Mouse (Mus musculus): Measurements from ENCODE around the gene Bbx. TPM values are rescaled to one million over a fixed set of nuclear protein-coding genes. Genes with fewer than 3 reads are reported as not detected.

The Bbx gene
- polyA plus RNA-seq, 1 experiment = 4.6 TPM

DNA sequence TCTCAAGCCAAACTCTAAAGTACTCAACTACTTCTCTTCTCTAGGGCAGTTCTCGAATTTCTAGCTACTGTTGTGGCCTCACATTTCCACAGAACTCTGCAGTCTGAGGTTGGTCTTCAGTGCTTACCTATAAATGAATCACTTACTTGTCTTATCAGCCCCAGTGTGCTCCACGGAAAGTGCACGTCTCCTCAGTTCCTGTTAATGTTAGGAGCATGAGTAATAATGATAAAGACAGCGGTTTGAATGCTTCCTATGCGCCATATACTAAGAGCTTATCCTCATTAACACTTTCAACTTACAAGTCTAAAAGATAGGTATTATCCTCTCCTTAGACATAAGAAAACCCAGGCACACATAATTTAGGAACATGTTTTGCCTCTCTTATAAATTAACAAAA lies 142.4 kb downstream of the Bbx start:
- Histone ChIP-seq H3K4me2 (ENCODE audit: low read depth) (no peak overlapping the region), H3K36me3 (ENCODE audit: control insufficient read depth, insufficient read depth) (no peaks in the 10 kb centered on the region), H3K4me3 (no peak overlapping the region), H3K79me2 (ENCODE audit: control insufficient read depth, insufficient read depth) (peaks cover 4% of the 10 kb centered on the region), H3ac (ENCODE audit: control insufficient read depth, insufficient read length) (no peak overlapping the region), H3K27me3 (ENCODE audit: control insufficient read depth, insufficient read depth, insufficient read length) (no peaks in the 10 kb centered on the region)
- TF ChIP-seq MAX (IDR thresholded peaks at IDR 0.05; ENCODE audit: low read depth) = no peak
- no peak for TF ChIP-seq USF1 (IDR thresholded peaks at IDR 0.05; ENCODE audit: low read depth)
- TF ChIP-seq MYOG (IDR thresholded peaks at IDR 0.05; ENCODE audit: control insufficient read depth in 1 of 3, insufficient read depth in 1 of 3, insufficient read length in 2 of 3, low read depth in 2 of 3) = no peak
- TF ChIP-seq POLR2A (IDR thresholded peaks at IDR 0.05; ENCODE audit: insufficient read length, low read depth) = no peak
- TF ChIP-seq TCF12 (IDR thresholded peaks at IDR 0.05; ENCODE audit: insufficient read depth, poor library complexity, severe bottlenecking) = no peak
- no peak for TF ChIP-seq CEBPB (IDR thresholded peaks at IDR 0.05; ENCODE audit: insufficient read depth, poor library complexity, severe bottlenecking)
- no peak for TF ChIP-seq TCF3 (IDR thresholded peaks at IDR 0.05; ENCODE audit: insufficient read length, low read depth)
- TF ChIP-seq POLR2AphosphoS2 (IDR thresholded peaks at IDR 0.05; ENCODE audit: insufficient read length, low read depth) = no peak
- no peak for TF ChIP-seq SRF (IDR thresholded peaks at IDR 0.05; ENCODE audit: control insufficient read depth, insufficient read length, low read depth)
- TF ChIP-seq E2F4 (IDR thresholded peaks at IDR 0.05; ENCODE audit: insufficient read depth) = no peak

DNA sequence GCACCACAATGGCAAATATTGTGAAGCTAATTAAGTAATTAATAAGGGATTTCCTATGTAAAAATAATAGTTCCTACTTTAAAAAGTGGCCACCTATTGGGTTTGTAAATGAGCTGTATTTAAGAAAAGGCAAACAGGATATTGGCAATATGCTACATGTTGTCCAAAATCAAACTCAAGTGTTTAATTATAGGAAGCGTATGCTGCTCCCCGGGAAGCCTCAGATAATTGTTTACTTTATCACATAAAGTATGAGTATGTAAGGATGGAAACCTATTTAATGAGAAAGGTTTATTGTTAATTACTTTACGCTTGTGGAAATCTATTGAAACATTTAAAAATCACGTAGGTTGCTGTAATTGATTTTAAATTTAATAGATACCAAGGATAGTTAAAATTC lies 159.4 kb downstream of the Bbx start:
- no peaks in the 10 kb centered on the region for H3K27me3 ChIP-seq (ENCODE audit: control insufficient read depth, insufficient read depth, insufficient read length)
- H3K4me2 ChIP-seq (ENCODE audit: low read depth) = no peak overlapping the region
- no peaks in the 10 kb centered on the region for H3K79me2 ChIP-seq (ENCODE audit: control insufficient read depth, insufficient read depth)
- no peak overlapping the region for H3ac ChIP-seq (ENCODE audit: control insufficient read depth, insufficient read length)
- TF ChIP-seq MYOD1 (IDR thresholded peaks at IDR 0.05; ENCODE audit: control insufficient read depth in 1 of 3, insufficient read length in 2 of 3, low read depth in 2 of 3) (no peak), POLR2AphosphoS2 (IDR thresholded peaks at IDR 0.05; ENCODE audit: insufficient read length, low read depth) (no peak), TCF3 (IDR thresholded peaks at IDR 0.05; ENCODE audit: insufficient read length, low read depth) (no peak), E2F4 (IDR thresholded peaks at IDR 0.05; ENCODE audit: insufficient read depth) (no peak), POLR2A (IDR thresholded peaks at IDR 0.05; ENCODE audit: insufficient read length, low read depth) (no peak), USF1 (IDR thresholded peaks at IDR 0.05; ENCODE audit: low read depth) (no peak), MAX (IDR thresholded peaks at IDR 0.05; ENCODE audit: low read depth) (no peak), TCF12 (IDR thresholded peaks at IDR 0.05; ENCODE audit: insufficient read depth, poor library complexity, severe bottlenecking) (no peak), CEBPB (IDR thresholded peaks at IDR 0.05; ENCODE audit: insufficient read depth, poor library complexity, severe bottlenecking) (no peak), REST (IDR thresholded peaks at IDR 0.05; ENCODE audit: insufficient read depth, insufficient read length) (no peak), SRF (IDR thresholded peaks at IDR 0.05; ENCODE audit: control insufficient read depth, insufficient read length, low read depth) (no peak)
- no peak overlapping the region for H3K4me3 ChIP-seq
- H3K36me3 ChIP-seq (ENCODE audit: control insufficient read depth, insufficient read depth) = no peaks in the 10 kb centered on the region

DNA sequence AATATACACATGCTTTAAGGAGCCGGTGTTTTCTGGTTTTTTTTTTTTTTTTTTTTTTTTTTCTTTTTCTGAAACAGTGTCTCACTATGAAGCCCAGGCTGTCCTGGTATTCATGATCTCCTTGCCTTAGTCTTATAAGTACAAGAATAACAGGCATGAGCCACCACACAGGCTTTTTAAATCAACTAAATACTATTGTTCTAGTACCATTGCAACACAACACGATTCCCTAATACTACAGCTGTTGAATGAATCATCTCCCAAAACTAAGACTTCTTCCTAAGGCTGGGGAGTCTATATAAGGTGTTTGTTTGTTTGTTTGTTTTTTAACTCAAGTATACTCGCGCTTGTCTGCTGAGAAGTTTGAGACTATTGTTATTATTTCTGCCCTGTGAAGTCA lies 169.5 kb downstream of the Bbx start:
- no peak overlapping the region for H3K4me3 ChIP-seq
- TF ChIP-seq POLR2AphosphoS2 (IDR thresholded peaks at IDR 0.05; ENCODE audit: insufficient read length, low read depth) = no peak
- TF ChIP-seq USF1 (IDR thresholded peaks at IDR 0.05; ENCODE audit: low read depth) = no peak
- TF ChIP-seq SRF (IDR thresholded peaks at IDR 0.05; ENCODE audit: control insufficient read depth, insufficient read length, low read depth) = no peak
- no peak for TF ChIP-seq CEBPB (IDR thresholded peaks at IDR 0.05; ENCODE audit: insufficient read depth, poor library complexity, severe bottlenecking)
- no peak for TF ChIP-seq TCF3 (IDR thresholded peaks at IDR 0.05; ENCODE audit: insufficient read length, low read depth)
- TF ChIP-seq POLR2A (IDR thresholded peaks at IDR 0.05; ENCODE audit: insufficient read length, low read depth) = no peak
- no peak for TF ChIP-seq REST (IDR thresholded peaks at IDR 0.05; ENCODE audit: insufficient read depth, insufficient read length)

DNA sequence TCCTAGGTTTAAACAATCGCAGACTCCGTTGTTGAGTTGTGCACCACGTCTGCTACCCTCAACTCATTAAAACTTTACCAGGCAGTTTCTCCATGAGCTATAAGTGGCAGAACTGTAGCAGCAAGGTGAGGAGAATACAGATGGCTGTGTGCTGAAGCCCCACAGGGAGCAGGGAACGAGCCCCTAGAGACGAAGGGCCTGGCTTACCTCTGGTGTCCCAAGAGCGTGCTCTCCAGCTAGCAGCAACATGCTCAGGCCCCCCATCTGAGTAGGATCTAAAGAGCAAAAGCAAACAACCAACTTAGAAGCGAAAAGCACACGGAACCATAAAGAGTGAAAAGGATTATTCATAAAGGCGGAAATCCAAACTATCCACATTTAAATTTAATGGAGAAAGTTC lies 170.0 kb downstream of the Bbx start:
- H3K79me2 ChIP-seq (ENCODE audit: control insufficient read depth, insufficient read depth) = no peaks in the 10 kb centered on the region
- H3ac ChIP-seq (ENCODE audit: control insufficient read depth, insufficient read length) = no peak overlapping the region
- H3K27me3 ChIP-seq (ENCODE audit: control insufficient read depth, insufficient read depth, insufficient read length) = no peaks in the 10 kb centered on the region
- peaks cover 4% of the 10 kb centered on the region for H3K36me3 ChIP-seq (ENCODE audit: control insufficient read depth, insufficient read depth)
- H3K4me3 ChIP-seq = no peak overlapping the region
- H3K4me2 ChIP-seq (ENCODE audit: low read depth) = no peak overlapping the region
- TF ChIP-seq MAX (IDR thresholded peaks at IDR 0.05; ENCODE audit: low read depth) (no peak), TCF3 (IDR thresholded peaks at IDR 0.05; ENCODE audit: insufficient read length, low read depth) (no peak), E2F4 (IDR thresholded peaks at IDR 0.05; ENCODE audit: insufficient read depth) (no peak), TCF12 (IDR thresholded peaks at IDR 0.05; ENCODE audit: insufficient read depth, poor library complexity, severe bottlenecking) (no peak), POLR2A (IDR thresholded peaks at IDR 0.05; ENCODE audit: insufficient read length, low read depth) (no peak), USF1 (IDR thresholded peaks at IDR 0.05; ENCODE audit: low read depth) (no peak), SRF (IDR thresholded peaks at IDR 0.05; ENCODE audit: control insufficient read depth, insufficient read length, low read depth) (no peak), REST (IDR thresholded peaks at IDR 0.05; ENCODE audit: insufficient read depth, insufficient read length) (no peak), MYOD1 (IDR thresholded peaks at IDR 0.05; ENCODE audit: control insufficient read depth in 1 of 3, insufficient read length in 2 of 3, low read depth in 2 of 3) (no peak)

More for the DNA sequence above, 169.5 kb downstream of the Bbx start:
- H3ac ChIP-seq (ENCODE audit: control insufficient read depth, insufficient read length) = no peak overlapping the region
- H3K79me2 ChIP-seq (ENCODE audit: control insufficient read depth, insufficient read depth) = no peaks in the 10 kb centered on the region
- H3K27me3 ChIP-seq (ENCODE audit: control insufficient read depth, insufficient read depth, insufficient read length) = no peaks in the 10 kb centered on the region
- no peak overlapping the region for H3K4me2 ChIP-seq (ENCODE audit: low read depth)
- peaks cover 4% of the 10 kb centered on the region for H3K36me3 ChIP-seq (ENCODE audit: control insufficient read depth, insufficient read depth)

DNA sequence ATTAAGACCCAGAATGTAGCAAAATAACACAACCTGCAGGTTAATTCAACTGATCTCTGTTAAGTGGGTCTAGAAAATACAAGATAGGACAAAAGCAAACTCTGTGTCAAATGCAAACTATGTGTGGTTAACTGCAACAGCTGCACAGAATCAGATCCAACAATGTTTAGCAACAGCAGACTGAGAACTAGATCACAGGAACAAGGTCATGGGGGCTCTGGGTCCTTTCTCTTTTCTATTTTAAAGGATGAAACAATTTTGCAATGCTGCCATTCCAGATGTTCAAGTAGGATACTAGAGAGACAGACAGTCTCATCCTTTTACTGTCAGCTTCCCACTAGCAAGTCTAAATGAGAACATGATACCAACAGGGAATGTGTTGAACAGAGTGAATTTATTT lies 170.4 kb downstream of the Bbx start:
- Histone ChIP-seq H3K36me3 (ENCODE audit: control insufficient read depth, insufficient read depth) (peaks cover 4% of the 10 kb centered on the region), H3ac (ENCODE audit: control insufficient read depth, insufficient read length) (no peak overlapping the region), H3K4me2 (ENCODE audit: low read depth) (no peak overlapping the region), H3K79me2 (ENCODE audit: control insufficient read depth, insufficient read depth) (no peaks in the 10 kb centered on the region), H3K4me3 (no peak overlapping the region), H3K27me3 (ENCODE audit: control insufficient read depth, insufficient read depth, insufficient read length) (no peaks in the 10 kb centered on the region)
- TF ChIP-seq USF1 (IDR thresholded peaks at IDR 0.05; ENCODE audit: low read depth) (no peak), MYOD1 (IDR thresholded peaks at IDR 0.05; ENCODE audit: control insufficient read depth in 1 of 3, insufficient read length in 2 of 3, low read depth in 2 of 3) (peak in 2 of 3 experiments; percentile 14 to 39)
